Mouse (Mus musculus) hematopoietic stem cell, adult 5-6 weeks (primary cell): ENCODE results near the gene S100a16. TPM values are rescaled to one million over a fixed set of nuclear protein-coding genes. Genes with fewer than 3 reads are reported as not detected.
A peak's percentile ranks its signal among the peaks of the same experiment; 100 is the strongest.

Source experiments
- ATAC-seq, 2 experiments: fragments of 125-278 bp in 1 of 2; replicated peaks in 1 of 2; 2 replicates each; pipeline ENCODE4 v1.8.0; 2016 to 2017; ENCODE audit warnings: inconsistent platforms in 2 of 2, mild to moderate bottlenecking in 2 of 2, moderate number of reproducible peaks in 2 of 2, low read depth in 1 of 2, moderate TSS enrichment in 1 of 2; ENCODE audit not compliant: low FRiP score in 2 of 2, poor library complexity in 2 of 2, severe bottlenecking in 2 of 2, insufficient read depth in 1 of 2, low TSS enrichment in 1 of 2
- total RNA-seq: library from RNA; stranded (forward); fragments of 172-1452, 232-1000 nt; gene quantifications from 2 replicates; pipeline ENCODE4 v1.2.3, GENCODE M21; 2017

The S100a16 gene
- total RNA-seq: not detected in 2 replicates

DNA sequence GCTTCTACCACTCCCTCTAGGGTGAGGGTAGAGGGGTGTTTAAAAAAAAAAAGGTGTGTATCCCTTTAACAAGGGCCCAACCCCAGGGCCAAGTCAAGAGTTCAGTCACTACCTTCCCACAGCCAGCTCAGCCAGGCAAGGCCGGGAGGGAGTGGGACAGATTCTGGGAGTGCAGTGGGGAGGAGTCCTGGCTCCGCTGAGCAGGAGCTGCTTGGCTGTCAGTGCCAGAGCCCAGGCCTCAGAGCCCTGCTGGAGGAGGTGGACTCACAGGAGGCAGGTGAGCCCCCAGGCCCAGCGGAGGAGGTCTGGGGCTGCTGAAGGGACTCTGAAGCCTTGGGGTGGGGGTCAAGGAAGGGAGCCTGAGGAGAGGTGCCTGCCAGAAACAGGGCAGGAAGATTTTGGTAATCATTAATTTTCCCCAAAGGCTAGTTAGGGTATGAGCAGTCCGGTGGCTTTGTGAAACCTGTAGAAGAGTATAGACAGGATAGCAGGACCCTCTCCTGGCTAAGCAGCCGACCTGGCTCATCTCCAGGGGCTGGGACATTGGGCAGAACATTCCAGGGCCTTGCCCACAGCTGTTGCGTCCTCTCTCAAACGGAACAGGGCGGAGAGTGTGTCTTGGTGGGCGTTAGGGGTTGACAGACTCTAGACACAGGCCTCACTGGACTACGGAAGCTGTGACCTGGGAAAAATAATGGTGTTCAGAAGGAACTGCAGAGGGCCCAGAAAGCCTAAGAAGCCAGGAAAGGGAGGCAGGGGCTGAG, at the start of gene S100a16:
Gene S100a16, plus strand, starts transcription at position 114 of the 764 bp plus-strand sequence.
- no peak for ATAC-seq

DNA sequence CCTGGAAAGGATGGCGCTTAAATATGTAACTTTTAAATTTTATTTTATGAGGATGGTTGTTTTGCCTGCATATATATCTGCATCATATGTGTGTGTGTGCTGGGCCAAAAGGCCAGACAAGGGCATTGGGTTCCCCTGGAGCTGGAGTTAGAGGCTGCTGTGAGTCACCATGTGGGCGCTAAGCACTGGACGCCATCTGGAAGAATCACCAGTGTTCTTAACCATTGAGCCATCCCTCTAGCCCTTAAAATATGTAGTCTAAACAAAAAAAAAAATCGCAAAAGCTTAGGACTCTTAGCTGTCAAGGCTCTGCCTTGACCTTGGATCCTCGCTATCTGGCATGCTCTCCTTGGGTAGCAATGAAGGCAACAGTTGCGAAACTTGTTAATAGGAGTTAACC, 48.5 kb upstream of the S100a16 start:
- no peak for ATAC-seq

DNA sequence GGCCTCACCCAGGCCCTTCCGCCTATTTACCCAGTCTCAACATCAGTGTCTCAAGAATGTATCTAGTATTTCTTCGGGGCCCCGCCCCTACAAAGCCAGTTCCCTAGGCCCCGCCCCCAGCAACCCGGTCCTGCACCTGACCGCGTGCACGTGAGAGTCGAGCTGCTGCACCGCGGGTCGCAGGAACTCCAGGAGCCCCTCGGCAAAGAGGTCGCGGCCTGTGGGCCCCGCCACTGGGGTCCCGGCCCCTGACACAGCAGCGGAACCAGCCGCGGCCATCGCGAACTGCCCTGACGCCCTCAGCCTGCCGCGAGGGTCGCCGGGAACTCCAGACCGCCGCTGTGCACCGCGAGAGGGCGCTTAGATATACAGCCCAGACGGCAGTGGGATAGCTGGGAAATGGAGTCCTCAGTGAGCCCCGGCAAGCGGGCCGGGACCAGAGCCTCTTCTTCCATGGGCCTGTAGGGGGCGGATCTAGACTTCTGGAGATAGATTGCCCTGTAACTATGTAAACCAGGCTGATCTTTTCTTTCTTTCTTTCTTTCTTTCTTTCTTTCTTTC, 46.3 kb upstream of the S100a16 start, which contains the start of gene Snapin:
Gene Snapin, minus strand, starts transcription at position 338 of the 561 bp plus-strand sequence.
- ATAC-seq: peak; percentile 98 to 99

DNA sequence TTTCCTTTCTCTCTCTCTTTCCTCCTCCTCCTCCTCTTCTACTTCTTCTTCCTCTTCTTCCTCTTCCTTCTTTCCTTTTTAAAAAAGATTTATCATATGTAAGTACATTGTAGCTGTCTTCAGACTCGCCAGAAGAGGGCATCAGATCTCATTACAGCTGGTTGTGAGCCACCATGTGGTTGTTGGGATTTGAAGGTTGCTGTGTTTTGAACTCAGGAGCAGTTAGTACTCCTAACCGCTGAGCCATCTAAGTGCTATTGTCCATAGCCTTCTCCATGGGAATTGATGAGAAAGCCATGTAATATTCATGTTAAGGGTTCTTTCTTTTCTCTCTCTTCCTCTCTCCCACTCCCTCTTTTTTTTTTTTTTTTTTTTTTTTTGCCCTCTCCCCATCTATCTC, 45.7 kb upstream of the S100a16 start:
- ATAC-seq: no peak

DNA sequence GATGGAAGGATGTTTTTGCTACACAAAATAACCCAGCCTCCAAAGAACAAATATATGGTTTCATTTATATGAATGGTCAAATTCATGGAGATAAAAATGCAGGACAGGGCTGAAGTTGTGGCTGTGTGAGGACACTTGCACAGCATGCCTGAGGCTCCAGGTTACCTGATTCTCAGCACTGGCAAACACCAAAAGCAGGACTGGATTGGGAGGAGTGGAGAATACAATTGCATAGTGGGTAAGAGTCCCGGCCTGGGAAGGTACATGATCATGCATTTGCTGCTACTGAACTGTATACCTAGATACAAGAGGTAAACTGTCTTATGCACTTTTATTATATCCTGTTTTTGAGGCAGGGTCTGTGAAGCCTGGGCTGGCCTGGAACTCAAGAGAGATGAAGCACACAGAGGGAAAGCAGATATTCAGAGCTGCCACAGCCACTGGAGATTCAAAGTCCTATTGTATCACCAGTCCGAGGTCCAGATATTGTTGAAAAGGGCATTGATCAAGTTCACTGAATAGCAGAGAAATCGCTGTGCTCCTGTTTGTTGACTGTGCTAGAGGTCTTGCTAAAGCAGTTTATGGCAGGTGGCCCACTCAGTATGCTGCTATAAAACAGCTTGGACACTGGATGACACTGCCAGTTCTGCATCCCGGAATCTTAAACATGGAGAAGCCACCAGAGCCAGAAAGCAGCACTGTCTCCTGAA, 43.1 kb upstream of the S100a16 start:
- no peak for ATAC-seq

DNA sequence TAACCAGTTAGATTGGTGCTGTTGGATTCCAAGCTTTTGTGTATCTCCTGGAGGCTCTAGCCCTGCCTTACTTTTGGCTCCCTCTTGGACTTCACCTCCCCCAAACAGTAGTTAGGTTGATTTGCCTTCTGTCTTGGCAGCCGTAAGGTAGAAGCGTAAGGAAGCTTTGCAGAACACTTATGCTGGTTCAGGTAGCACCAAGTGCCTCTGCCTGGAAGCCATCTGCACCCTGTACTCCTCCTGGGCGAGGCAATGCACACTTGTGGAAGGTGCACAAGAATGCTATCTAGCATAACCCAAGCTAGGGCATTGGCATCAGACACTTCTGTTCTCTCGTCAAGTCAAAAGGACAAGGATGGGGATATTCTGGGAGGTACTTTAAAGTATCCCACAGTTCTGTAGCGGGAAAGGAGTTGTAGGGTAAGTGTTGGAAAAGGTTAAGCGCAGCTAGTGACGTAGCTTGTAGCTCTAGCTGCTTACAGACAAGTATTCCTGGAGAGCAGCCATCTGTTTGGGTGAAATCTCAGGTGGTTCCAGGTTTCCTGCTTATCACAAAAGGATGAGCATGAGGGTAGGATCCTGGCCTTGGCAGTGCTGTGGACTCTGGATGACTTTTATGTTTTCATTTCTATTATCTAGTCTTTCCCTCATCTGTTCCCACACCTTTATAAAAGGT, 41.1 kb upstream of the S100a16 start:
- no peak for ATAC-seq

DNA sequence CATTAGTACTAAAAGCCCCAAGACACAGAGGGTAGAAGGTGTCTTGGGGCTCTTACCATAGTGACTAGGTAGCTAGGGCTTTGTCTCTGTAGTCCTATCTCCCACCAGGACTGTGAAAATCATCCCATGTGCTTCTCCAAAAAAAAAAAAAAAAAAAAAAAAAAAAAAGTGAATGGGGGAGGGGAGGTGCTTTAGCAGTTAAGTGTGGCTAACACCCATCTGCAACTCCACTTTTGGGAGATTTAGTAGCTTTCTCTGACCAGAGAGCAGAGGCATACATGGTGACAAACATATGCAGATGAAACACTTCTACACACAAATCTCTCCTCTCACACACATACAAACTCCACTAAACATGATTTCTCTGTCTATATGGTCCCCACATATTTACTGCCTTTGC, 39.5 kb upstream of the S100a16 start:
- no peak for ATAC-seq

DNA sequence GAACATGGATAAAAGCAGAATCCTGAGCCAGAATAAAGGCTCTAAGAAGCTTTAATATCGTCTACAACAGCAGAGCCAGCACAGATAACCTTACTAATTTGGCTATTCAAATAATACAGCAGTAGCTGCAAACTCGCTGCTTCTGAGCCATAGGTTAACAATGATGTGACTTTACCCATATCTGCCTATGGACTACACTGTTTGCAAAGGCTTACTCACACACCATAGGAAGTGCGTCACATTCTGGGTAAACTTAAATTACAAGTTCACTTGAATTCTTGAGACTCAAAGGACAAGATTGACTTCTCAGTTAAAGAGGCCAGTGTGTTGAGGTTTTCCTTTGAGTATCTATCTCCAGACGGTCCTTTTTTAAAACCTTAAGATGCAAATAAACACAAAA, 33.6 kb upstream of the S100a16 start:
- ATAC-seq: no peak

DNA sequence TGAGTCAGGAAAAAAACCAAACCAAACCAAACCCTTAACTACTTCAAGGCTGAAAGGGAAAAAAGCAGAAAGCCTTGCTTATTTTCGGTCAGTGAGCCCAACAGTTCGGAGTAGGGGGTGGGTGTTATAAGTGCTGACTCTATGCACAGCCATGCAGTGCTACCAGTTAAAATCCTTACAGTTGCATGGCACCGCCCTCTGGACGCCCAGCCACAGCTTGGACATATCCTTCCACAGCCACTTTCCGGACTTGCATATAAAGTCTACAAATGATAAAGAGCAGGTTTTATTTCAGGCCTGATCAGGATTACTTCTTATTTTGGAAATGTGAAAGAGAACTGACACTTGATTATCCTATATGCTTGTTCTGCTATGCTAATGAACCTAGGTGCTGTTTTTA, 31.8 kb upstream of the S100a16 start:
- no peak for ATAC-seq

DNA sequence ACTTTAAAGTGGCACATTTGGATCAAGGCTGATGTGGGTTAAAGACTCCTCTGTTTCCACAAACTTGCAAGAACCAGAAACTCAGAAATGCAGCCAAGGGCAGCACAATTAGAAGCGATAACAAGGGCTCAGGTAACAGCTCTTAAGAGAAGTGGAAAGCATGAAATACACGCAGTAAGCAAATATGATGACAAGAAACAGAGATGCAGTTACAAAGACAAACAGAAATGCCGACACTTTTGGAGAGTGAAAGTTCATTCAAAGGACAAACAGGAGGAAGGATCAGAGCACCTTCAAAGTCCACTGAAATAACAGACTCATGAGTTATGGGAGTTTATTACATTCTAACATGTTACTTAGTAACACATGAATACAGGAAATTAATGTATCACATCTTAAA, 30.7 kb upstream of the S100a16 start:
- no peak for ATAC-seq

DNA sequence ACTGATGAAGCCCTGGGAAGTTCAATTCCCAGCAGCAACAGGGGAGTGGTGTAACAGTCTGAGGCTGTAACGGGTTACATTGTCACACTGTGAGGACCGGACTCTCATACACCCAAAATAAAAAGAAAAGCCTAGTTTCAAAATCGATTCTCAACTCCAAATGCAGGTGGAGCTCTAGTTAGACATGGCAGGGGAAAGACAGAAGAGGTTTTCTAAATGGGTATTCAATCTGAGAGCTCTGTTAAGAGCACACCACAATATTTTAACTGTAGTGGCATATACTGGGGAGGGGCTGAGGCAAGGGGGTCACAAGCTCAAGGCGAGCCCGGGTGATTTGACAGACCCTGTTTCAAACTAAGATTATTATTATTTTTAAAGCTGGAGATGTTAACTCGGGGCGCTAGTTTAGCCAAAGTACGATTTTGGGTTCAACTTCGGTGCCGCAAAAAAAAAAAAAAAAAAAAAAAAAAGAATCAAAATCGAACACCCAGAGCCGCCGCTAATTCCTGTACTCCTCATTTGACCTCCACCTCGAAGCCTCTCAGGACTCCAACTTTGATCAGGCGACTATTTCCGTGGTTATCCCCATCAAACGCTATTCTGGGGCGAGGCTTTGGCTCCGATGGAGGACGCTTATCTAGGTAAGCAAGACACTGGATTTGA, 28.6 kb upstream of the S100a16 start:
- ATAC-seq: no peak

DNA sequence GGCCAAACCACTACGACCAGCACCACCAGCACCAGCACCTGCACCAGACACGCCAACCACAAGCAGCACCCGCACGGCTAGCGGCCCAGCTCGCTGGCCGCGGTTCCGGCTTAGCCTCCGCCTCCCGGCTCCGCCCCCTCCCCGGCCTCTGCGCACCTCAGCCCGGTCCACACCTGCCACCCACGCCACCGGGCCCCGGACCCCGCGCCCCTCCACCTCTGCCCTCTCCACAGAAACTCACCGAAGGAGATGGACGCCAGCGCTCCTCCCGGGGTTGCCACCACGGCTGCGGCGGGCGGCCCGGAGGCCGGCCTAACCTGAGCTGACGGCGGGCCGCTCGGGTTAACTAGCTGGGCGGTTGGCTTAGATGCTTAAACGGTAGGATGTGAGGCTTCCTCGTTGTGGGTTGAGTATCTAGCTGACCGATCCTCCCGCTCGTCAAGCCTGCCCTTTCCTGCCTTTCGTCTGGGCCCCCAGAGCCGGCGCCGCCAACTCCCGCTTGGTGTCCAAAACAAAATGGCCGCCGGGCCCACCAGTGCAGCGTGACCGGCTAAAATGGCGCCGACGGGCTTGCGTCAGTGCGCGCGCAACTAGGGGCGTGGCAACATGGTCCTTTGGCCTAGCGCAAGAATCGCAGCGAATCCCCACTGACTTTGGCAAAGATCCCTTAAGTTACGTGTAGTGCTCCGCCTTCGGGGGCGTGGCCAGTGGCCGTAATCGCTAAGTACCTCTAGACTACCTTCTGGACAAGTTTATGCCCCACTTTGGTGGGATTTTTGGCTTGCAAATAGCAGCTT, 27.9 kb upstream of the S100a16 start, which contains the start of gene Chtop:
Gene Chtop, minus strand, starts transcription at position 549 of the 797 bp plus-strand sequence.
- peak; percentile 77 to 82 for ATAC-seq

DNA sequence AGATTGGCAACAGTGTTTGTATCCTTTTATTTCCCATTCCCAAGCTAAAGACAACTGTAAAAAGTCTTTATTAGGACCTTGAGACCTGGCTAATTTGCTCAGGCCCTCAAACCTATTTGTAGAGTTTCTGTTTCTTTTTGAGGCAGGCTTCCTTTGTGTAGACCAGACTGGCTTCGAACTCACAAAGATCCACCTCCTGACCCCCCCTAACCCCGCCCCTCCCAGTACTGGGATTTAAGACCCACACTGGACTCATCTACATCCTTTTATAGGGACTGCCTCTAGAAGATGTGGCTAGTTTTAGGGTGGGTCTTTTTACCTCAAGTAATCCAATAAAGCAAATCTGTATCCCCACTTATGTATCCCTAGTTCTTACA, 27.3 kb upstream of the S100a16 start:
- ATAC-seq: peak in 1 of 2 experiments; percentile 7; a peak in 1 of 4 replicates

DNA sequence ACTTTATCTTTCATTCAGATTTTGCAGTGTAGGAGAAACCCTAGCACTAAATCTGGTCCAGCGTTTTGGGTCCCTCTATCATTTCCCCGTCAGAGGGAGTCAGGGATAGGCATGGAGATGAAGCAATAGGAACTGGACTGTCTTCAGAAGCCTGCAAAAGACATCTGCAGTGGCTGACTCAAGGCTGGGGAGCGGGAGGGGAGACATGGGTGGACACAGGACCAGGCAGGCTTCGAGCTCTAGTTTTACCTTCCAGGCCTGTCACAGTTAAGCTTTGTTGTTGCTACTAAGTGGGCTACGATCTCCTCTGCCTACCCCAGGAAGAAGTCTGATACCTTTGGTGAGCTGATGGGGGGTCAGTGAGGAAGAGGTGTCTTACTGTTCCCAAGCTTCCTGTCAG, 24.8 kb upstream of the S100a16 start:
- no peak for ATAC-seq

DNA sequence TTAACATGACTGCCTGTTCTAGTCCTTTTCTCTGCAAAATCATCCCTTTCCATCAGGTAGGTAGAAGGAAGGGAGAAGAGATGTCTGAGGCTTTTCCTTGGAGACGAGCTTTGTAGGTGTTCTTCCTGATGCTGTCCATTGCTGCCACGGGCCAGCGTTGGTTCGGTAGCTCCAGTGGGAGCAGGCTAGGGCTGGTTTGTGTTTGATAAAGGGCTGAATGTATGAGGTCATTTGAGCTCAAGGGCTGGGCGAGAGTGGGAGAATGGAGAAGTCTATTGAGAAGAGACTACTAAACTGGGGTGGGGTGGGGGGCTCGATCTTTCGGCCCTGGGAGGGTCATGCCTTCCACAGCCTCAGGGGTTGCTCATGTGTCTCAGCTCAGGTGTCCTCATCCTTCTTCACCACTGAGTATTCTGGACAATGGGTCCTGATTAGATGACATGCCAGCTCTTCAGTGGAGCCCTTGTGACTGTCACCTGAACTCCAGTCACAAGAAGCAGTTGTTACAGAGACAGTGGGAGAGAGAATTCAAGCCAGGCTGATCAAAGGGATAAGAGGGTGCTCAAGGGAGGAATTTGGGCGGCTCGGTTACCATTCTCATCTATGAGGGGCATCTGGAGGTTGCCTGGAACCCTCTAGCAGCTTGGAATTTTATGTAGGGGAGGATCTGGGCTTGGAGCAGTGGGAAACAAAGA, 24.0 kb upstream of the S100a16 start:
- ATAC-seq: no peak
